Mouse (Mus musculus): Measurements from ENCODE around the gene Gm8206.
"Not testable (repeated sequence)": the region's sequence is repeated elsewhere in the genome, so short reads cannot be mapped to it uniquely, and the experiment has no call there.

GRCm38 (mm10) chr14:6058167-6058566, 35.6 kb downstream of the Gm8206 start, which contains the start of gene Gm6337:
- not testable (repeated sequence) for TF ChIP-seq CTCF (IDR thresholded peaks at IDR 0.05; ENCODE audit: control insufficient read depth, insufficient read depth, insufficient read length); MAX (IDR thresholded peaks at IDR 0.05); MYOG (IDR thresholded peaks at IDR 0.05; ENCODE audit: control insufficient read depth, extremely low read depth, insufficient read length); USF1 (IDR thresholded peaks at IDR 0.05; ENCODE audit: low read depth); MYOD1 (IDR thresholded peaks at IDR 0.05; ENCODE audit: control insufficient read depth, insufficient read length, low read depth)
